Mouse (Mus musculus): ENCODE measurements around the gene Gpx8. TPM values are rescaled to one million over a fixed set of nuclear protein-coding genes. Genes with fewer than 3 reads are reported as not detected.

Gpx8 gene
- total RNA-seq (2014; rRNA removed), result 16.2 and 27.1 TPM in 2 replicates
- polyA plus RNA-seq (2015; fragmentation: Nextera tagmentation; extraction: Ambion mirVana), result 37.5 and 41.7 TPM in 2 replicates

DNA sequence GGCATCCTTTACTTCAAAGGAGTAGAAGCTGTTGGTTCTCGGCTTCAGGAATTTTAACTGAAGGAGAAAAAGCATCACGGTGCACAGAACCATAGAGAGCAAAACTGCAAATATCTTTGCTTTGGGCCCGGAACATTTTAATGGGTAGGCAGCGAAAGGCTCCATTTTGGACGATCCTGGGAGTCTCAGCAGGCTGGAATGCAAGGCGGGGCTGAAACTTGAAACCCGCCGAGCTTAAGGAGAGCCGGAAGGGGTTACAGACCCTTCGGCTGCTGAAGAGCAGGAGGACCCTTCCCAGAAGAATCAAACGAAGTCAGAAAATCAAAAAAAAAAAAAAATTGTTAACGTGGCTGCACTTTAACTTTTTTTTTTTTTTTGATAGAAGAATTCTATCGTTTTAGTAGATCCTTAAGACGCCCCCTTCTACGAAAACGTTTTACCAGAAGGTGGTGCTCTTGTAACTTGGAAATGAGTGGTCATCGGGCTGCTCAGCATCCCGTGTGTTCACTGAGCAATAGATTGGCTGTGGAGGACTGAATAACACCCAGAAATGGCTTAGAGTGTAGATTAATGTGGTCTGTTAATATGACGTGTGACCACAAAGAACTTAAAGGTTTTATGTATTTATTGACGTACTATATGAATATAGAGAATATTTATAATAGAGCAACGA lies at the start of gene Gpx8:
TSS of gene Gpx8 (minus strand) at position 200 of the 673 bp plus-strand sequence.
- H3K27me3 ChIP-seq (ENCODE audit: insufficient read depth, low read length), result no peaks in the 10 kb centered on the region
- ATAC-seq (ENCODE audit: low FRiP score), result peak; percentile 84
- peak; percentile 83 for DNase-seq (ENCODE audit: low spot score)
- H3K27ac ChIP-seq (ENCODE audit: low read depth, low read length), result 0 out of 2 replicates have a peak within 1 kb of the TSS, but pooled peaks have one; percentile 6
- H3K9me3 ChIP-seq (ENCODE audit: low read length), result no peaks in the 10 kb centered on the region
- WGBS, result 4% methylated on average over 21 of the region's 21 CpGs
- TF ChIP-seq CTCF (IDR thresholded peaks at IDR 0.05), result peak; percentile 78
- peak within 1 kb of the TSS; percentile 50 for H3K9ac ChIP-seq (replicated peaks; ENCODE audit: low read length, poor library complexity, severe bottlenecking)
- peak within 1 kb of the TSS; percentile 45 for H3K4me3 ChIP-seq (ENCODE audit: low read depth, low read length)
- H3K36me3 ChIP-seq (ENCODE audit: insufficient read depth, low read length), result no peaks in the 10 kb centered on the region
- no peaks in the 10 kb centered on the region for H3K4me1 ChIP-seq (ENCODE audit: insufficient read depth, low read length)
- peak within 1 kb of the TSS; percentile 70 for H3K4me2 ChIP-seq (ENCODE audit: low read depth, low read length, poor library complexity, severe bottlenecking)

DNA sequence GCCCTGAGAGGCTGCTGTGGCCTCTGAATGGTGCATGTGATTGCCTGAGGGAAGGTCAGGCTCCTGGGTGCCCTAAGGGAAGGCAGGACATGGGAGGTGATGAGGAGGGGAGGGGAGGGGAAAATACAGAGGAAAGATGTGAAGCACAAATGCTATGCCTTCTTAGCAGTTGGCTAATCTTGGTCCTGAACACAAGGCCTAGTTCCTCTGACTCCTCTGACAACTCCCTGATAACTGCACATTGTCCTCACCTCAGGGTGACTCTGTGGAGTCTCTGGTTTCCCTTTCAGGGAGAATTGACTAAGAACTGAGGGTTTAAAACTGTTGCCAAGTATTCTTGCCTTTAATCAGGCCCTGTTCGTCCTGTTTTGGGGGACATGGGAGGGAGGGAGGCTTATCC lies 48.4 kb upstream of the Gpx8 start:
- Histone ChIP-seq H3K9me3 (ENCODE audit: low read length) (no peaks in the 10 kb centered on the region), H3K4me3 (ENCODE audit: low read depth, low read length) (no peak overlapping the region), H3K36me3 (ENCODE audit: insufficient read depth, low read length) (no peaks in the 10 kb centered on the region), H3K27ac (ENCODE audit: low read depth, low read length) (no peak overlapping the region), H3K9ac (replicated peaks; ENCODE audit: low read length, poor library complexity, severe bottlenecking) (no peak overlapping the region), H3K4me1 (ENCODE audit: insufficient read depth, low read length) (no peaks in the 10 kb centered on the region), H3K4me2 (ENCODE audit: low read depth, low read length, poor library complexity, severe bottlenecking) (no peak overlapping the region), H3K27me3 (ENCODE audit: insufficient read depth, low read length) (no peaks in the 10 kb centered on the region)
- whole genome bisulfite sequencing, result 58% methylated on average over 1 of the region's 1 CpGs
- no peak for DNase-seq (ENCODE audit: low spot score)
- TF ChIP-seq CTCF (IDR thresholded peaks at IDR 0.05), result no peak
- ATAC-seq (ENCODE audit: low FRiP score), result no peak

DNA sequence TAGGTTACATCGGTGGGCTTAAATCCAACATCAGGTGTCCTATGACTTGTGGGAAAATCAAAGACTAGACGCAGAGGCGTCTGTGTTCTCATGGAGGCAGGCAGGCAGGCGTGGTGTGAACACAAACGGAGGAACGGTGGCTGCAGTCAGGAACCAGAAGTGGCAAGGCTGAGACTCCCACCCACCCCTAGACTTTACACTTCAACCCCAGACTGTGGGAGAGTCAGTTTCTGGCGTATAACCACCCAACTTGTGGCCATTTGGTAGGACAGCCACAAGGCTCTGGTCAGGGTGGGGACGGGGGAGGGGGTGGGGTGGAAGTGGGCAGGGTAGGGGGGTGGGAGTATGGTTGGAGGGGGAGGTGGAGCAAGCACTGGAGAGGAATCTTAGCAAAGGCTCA lies 44.3 kb upstream of the Gpx8 start:
- no peak for TF ChIP-seq CTCF (IDR thresholded peaks at IDR 0.05)
- Histone ChIP-seq H3K9me3 (ENCODE audit: low read length) (no peaks in the 10 kb centered on the region), H3K4me2 (ENCODE audit: low read depth, low read length, poor library complexity, severe bottlenecking) (no peak overlapping the region), H3K9ac (replicated peaks; ENCODE audit: low read length, poor library complexity, severe bottlenecking) (no peak overlapping the region), H3K4me1 (ENCODE audit: insufficient read depth, low read length) (no peaks in the 10 kb centered on the region), H3K27ac (ENCODE audit: low read depth, low read length) (no peak overlapping the region), H3K27me3 (ENCODE audit: insufficient read depth, low read length) (no peaks in the 10 kb centered on the region), H3K4me3 (ENCODE audit: low read depth, low read length) (no peak overlapping the region), H3K36me3 (ENCODE audit: insufficient read depth, low read length) (no peaks in the 10 kb centered on the region)
- DNase-seq (ENCODE audit: low spot score) (no peak), ATAC-seq (ENCODE audit: low FRiP score) (no peak)
- 88% methylated on average over 8 of the region's 8 CpGs for WGBS

DNA sequence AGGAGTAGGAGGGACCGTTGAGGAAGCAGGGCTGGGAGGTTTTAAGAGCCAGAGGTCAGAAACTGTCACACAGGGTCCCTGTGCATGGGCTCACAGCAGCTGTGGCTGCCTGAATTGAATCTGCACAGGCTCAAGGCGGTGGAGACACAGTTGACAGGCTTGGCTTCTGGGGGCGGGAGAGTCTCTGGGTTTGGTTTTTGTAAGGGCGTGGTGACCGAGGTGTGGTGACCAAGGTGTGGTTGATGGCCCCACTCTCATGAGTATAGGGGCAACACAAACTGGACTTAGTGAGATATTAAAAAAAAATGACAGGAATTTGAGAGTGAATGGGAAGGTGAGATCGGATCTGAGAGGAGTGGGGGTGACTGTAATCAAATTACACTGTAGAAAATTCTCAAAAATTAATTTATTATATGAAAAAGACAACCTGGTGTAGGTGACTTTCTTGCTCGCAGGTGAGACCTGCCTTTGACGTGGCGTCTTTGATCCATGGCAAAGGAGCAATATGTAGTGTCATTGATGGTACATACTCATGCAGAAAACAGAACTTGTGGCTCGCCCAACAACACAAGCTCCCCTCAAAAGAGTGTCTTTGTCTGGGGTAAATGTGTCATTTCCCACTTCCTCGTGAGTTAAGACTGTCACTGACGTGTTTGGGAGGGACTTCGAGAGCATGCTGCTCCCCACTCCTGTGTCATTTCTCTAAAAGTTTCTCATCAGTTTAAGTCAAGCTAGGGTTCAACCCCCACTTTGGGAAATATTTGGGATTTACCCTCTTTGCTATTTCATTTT lies 41.2 kb upstream of the Gpx8 start:
- H3K4me2 ChIP-seq (ENCODE audit: low read depth, low read length, poor library complexity, severe bottlenecking), result no peak overlapping the region
- ATAC-seq (ENCODE audit: low FRiP score) (no peak), DNase-seq (ENCODE audit: low spot score) (no peak)
- no peak for TF ChIP-seq CTCF (IDR thresholded peaks at IDR 0.05)
- no peaks in the 10 kb centered on the region for H3K27me3 ChIP-seq (ENCODE audit: insufficient read depth, low read length)
- no peaks in the 10 kb centered on the region for H3K9me3 ChIP-seq (ENCODE audit: low read length)
- H3K4me3 ChIP-seq (ENCODE audit: low read depth, low read length), result no peak overlapping the region
- no peaks in the 10 kb centered on the region for H3K4me1 ChIP-seq (ENCODE audit: insufficient read depth, low read length)
- no peak overlapping the region for H3K27ac ChIP-seq (ENCODE audit: low read depth, low read length)
- WGBS, result 86% methylated on average over 13 of the region's 13 CpGs
- no peak overlapping the region for H3K9ac ChIP-seq (replicated peaks; ENCODE audit: low read length, poor library complexity, severe bottlenecking)
- H3K36me3 ChIP-seq (ENCODE audit: insufficient read depth, low read length), result no peaks in the 10 kb centered on the region

DNA sequence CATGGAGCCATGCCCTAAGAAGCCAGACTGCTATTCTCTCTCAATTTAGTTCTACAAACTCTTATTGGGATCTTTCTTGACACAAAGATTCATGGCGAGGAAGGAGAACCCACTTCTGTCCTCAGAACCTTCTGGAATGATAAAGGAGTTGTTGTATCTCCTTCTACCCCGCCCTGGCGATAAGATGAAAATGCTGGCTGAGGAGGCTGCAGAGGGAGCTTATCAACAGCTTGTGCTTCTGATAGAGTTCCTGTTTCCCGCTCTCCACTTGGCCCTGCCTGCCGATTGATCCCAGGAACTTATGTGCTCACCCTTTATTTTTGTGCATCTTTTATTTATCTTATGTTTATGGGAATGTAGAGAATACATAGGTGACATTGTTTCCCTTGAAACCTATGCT lies 38.5 kb upstream of the Gpx8 start:
- H3K27ac ChIP-seq (ENCODE audit: low read depth, low read length), result no peak overlapping the region
- no peak overlapping the region for H3K4me3 ChIP-seq (ENCODE audit: low read depth, low read length)
- no peaks in the 10 kb centered on the region for H3K4me1 ChIP-seq (ENCODE audit: insufficient read depth, low read length)
- 85% methylated on average over 5 of the region's 5 CpGs for WGBS
- no peak for TF ChIP-seq CTCF (IDR thresholded peaks at IDR 0.05)
- DNase-seq (ENCODE audit: low spot score) (no peak), ATAC-seq (ENCODE audit: low FRiP score) (no peak)
- no peak overlapping the region for H3K4me2 ChIP-seq (ENCODE audit: low read depth, low read length, poor library complexity, severe bottlenecking)
- no peaks in the 10 kb centered on the region for H3K36me3 ChIP-seq (ENCODE audit: insufficient read depth, low read length)
- no peaks in the 10 kb centered on the region for H3K27me3 ChIP-seq (ENCODE audit: insufficient read depth, low read length)
- H3K9ac ChIP-seq (replicated peaks; ENCODE audit: low read length, poor library complexity, severe bottlenecking), result no peak overlapping the region
- H3K9me3 ChIP-seq (ENCODE audit: low read length), result no peaks in the 10 kb centered on the region

DNA sequence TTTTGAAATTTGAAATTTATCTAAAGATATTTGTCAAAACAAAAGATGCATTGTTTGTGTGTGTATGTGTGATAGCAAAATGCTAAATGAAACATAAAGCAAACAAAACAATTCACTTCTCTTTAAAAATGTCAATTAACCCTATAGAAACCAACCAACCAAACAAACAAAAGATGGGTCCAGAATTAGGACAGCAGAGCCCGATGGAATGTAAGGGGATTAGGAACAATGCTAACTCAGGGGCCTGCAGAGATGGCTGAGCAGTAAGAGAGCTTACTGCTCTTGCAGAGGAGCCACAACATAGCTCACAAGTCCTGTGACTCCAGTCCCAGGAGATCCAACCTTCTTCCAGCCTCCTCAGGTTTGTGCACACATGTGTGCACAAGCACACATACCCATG lies 35.9 kb upstream of the Gpx8 start:
- 3% methylated on average over 1 of the region's 1 CpGs for WGBS
- no peak for TF ChIP-seq CTCF (IDR thresholded peaks at IDR 0.05)
- Histone ChIP-seq H3K4me2 (ENCODE audit: low read depth, low read length, poor library complexity, severe bottlenecking) (no peak overlapping the region), H3K4me3 (ENCODE audit: low read depth, low read length) (no peak overlapping the region), H3K36me3 (ENCODE audit: insufficient read depth, low read length) (no peaks in the 10 kb centered on the region), H3K9ac (replicated peaks; ENCODE audit: low read length, poor library complexity, severe bottlenecking) (no peak overlapping the region), H3K4me1 (ENCODE audit: insufficient read depth, low read length) (no peaks in the 10 kb centered on the region), H3K27ac (ENCODE audit: low read depth, low read length) (no peak overlapping the region), H3K27me3 (ENCODE audit: insufficient read depth, low read length) (no peaks in the 10 kb centered on the region), H3K9me3 (ENCODE audit: low read length) (no peaks in the 10 kb centered on the region)
- ATAC-seq (ENCODE audit: low FRiP score), result no peak
- no peak for DNase-seq (ENCODE audit: low spot score)

Measured in midbrain, postnatal 0 days (tissue).